In the genomic region with DNA sequence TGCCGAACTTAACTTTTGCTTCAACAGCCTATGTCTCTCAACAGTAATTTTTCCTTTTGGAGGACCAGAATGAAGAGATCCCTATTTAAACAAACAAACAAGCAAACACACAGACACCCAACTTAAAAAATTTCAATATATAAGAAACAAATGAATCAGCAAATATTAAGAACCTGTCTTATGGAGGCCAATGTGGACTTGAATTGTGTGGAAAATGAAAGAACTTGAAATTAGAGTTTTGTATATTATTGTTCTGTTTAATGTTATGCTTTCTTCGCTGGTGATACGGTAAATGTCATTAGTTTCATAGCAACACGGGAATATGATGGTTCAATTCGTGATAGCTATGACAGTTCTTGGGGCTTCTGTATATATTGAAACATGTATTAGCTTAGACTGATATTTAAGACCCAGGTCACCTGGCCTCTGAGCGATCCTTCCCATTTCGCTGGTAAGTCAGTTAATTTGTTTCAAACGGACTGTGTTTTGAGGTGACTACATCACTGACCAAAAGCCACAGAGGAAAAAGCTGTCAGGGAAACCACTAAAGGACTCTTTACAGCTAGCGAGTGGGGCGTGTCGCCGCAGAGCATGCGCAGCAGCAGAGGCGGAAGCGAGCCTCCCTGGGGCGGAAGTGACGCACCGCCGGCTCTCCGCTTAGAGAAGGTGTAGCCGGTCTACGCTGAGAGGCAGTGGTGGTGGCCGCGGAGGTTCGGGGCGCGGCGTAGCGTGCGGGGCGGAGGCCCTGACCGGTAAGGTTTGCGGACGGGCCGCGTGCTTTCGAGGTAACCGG, we compare ENCODE assay signal across 8 mouse cellular contexts. TPM values are rescaled to one million over a fixed set of nuclear protein-coding genes. Genes with fewer than 3 reads are reported as not detected.
DNase-seq lines count a peak whose midpoint lies in the region; ATAC-seq lines count a peak whose summit lies in the region.

A gene (plus strand): TSS at position 626 of the 793 bp plus-strand sequence.

- intact Hi-C loops in gastrocnemius, postnatal 14 days (cut with DNase I; ENCODE audit: low total_unique reads) = loop anchor here (10.0 kb wide), 1 partner anchor 48 kb away; no protein-coding TSS in a partner anchor

- peak; percentile 91 to 94 for DNase-seq in adrenal gland, adult 18-20 months (ENCODE audit: low spot score in 2 of 2)
- DNase-seq in embryo, embryonic 10.5 days (ENCODE audit: low spot score) = peak; percentile 94
- DNase-seq in gastrocnemius, postnatal 14 days = peak; percentile 93
- peak; percentile 97 for DNase-seq in induced T-regulatory cell, adult 2 months (ENCODE audit: low read depth)
- DNase-seq in left cerebral cortex, adult 8-10 months (ENCODE audit: low spot score in 2 of 2) = peak; percentile 82 to 89
- DNase-seq in right cerebral cortex, adult 18-20 months = peak; percentile 95
- DNase-seq in urinary bladder, postnatal 14 days (ENCODE audit: low spot score) = peak; percentile 94

- ATAC-seq in megakaryocyte, adult 5-6 weeks (ENCODE audit: poor library complexity, severe bottlenecking) = peak; percentile 94

RNA-seq across cellular contexts. Expression of the gene that starts here (rescaled TPM):
- 100 to 1,000 TPM; 165 to 203 TPM for total RNA-seq in adrenal gland, adult 18-20 months (2021)
- 10 to 100 TPM; 63.3 to 63.9 TPM for total RNA-seq in gastrocnemius, postnatal 14 days (2021)
- 100 to 1,000 TPM; 127 to 153 (median 140) TPM for total RNA-seq in left cerebral cortex, adult 8-10 months (2022)
- 154 and 156 TPM in 2 replicates for total RNA-seq in megakaryocyte, adult 5-6 weeks (2015)
- total RNA-seq in megakaryocyte, adult 5-6 weeks (2017) = 239 and 259 TPM in 2 replicates

Comparison
In these comparisons a context has a peak if more than half of its experiments do, and no peak if none do; other contexts are left out.
1. Peak in every context shown above with its lines: DNase-seq and ATAC-seq.